Mouse (Mus musculus) frontal cortex, postnatal 25 days (tissue): Measurements from ENCODE around the gene Fgf8.
A peak's percentile ranks its signal among the peaks of the same experiment; 100 is the strongest.

Source experiments
- DNase-seq, 2 experiments: peaks; one replicate each; pipeline ENCODE4 v3.0.0; 2022; ENCODE audit warnings: low spot score in 2 of 2

Gene Fgf8

DNA sequence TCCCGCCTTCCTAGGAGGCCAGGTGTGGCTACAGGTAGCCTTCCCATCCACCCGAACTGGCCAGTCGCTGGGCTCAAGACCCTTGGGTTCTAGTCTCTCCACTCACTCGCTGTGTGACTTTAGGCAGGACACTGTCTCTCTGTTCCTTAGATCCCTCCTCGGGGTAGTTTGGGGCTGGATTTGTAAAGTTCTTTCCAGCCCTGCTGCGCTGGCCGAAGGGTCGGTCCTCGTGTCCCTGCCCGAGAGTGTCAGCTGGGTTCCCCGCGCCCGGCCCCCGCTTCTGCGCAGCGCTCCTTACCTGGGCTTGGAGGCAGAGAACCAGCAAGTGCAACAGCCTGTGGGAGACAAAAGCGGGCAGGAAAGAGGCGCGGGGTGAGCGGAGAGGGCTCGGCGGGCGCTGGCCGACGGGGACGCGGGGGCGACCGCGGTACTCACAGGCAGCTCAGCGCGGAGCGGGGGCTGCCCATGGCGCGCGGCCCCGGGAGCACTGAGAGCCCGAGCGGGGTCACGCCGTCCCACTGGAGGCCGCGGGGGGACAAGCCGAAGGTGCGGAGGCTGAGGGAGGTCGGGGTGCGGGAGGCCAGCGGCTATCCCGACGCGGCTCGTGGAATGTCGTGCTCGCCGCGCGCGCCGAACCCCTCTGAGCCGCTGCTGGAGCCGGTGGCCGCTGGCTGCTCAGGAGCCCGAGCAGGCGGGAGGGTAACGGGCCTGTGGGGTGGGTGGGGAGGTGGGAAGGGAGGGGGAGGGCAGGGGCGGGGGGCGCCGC lies at the start of gene Fgf8:
TSS of gene Fgf8 (minus strand) at position 698 of the 766 bp plus-strand sequence.
- no peak for DNase-seq

DNA sequence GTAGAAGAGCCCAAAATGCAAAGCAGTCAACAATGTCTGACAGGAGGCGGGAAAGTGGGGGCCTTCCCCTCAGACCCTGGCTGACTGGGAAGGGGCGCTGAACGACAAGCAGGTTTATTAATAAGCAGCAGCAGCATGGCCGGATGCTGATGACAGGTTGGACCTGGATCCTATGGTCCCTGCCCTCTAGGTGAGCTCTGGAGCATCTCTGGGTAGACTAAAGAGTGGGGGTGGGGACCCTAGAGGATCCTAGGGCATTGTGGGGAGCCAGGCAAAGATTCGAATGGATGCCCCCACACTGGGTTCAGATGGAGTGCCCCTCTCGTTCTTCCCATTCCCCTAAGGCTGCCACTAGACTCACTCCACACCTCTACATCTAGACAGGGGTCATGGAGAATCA lies 49.7 kb upstream of the Fgf8 start:
- DNase-seq, result no peak

DNA sequence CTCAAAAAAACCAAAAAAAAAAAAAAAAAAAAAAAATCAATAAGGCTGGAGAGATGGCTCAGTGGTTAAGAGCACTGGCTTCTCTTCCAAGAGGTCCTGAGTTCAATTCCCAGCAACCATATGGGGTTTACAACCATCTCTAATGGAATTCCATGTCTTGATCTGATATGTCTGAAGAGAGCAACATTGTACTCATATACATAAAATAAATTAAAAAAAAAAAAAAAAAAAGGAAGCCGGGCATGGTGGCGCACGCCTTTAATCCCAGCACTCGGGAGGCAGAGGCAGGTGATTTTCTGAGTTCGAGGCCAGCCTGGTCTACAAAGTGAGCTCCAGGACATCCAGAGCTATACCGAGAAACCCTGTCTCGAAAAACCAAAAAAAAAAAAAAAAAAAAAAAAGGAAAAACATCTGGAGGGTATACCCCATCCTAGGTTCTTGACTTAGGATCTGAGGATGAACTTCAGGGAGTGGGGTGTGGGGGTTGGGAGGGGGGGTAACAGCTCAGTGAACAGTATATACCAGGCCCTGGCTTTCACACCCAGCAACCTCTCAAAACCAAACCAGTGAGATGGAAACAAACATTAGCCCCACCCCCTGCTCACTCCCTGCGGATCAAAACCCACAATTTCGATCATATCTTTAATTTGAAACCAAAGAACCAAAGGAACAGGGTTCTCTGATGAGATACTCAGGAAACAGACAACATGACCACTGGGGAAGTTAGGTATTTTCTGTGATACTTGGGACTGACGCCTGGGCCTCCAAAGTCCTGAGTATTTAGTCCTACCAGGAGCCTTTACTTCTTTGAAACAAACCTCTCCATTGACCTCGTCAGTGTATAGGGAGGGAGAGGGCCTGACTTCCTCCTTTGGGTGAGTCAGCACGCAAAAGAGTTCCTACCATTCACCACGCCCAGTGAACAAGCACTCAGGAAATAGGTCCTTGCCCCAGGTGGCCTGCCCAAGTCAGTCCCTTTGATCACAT lies 47.5 kb upstream of the Fgf8 start:
- DNase-seq, result no peak

DNA sequence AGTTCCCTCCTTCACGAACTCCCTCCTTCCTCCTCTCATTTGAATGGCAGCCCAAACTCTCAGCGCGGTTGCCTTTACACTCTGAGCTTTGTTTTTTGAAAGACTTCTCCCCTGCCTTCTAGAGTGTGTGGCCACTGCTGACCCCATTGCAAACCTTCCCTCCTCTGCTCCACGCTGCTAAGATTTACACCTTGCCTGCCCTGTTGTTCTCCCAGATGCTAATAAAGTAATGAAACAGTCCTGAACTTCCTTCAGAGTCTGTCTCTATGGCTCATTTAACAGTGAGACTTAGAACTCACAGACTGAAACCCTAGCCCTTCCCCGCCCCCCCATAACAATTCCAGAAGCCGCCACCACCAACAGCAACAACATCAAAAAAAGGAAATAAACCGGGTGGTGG lies 46.6 kb upstream of the Fgf8 start:
- DNase-seq, result no peak

DNA sequence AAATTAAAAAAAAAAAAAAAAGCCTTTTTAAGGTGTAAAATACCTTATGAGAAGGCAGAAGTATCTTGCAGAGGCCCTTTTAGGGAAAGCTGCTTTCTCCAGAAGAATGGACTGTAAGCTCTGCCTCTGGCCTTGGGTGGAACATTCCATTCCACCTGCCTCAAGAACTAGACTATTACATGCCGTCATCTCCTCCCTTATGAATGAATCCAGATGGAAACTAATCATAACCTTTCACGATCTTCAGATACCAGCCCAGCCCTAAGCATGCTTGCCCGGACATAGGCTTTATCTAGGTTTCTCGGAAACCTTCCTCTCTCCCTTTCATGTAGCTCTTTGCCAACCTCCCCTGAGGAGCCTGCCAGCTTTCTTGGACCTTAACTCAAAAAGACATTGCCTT lies 45.6 kb upstream of the Fgf8 start:
- no peak for DNase-seq

DNA sequence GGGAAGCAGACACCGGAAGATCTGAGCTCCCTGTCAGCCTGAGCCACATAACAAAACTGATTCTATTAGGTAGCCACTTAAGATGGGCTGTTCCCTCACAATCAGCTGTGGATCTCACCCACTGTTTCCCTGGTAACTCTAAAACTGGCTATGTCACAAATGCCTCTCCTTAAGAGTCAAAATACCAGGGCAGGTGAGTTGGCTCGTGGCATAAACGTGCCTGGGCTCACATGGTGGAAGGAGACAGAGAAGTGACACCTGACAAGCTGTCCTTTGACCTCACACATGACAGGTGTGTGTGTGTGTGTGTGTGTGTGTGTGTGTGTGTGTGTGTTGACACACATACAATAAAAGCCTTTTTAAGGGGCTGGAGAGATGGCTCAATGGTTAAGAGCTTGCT lies 44.7 kb upstream of the Fgf8 start:
- DNase-seq, result no peak

DNA sequence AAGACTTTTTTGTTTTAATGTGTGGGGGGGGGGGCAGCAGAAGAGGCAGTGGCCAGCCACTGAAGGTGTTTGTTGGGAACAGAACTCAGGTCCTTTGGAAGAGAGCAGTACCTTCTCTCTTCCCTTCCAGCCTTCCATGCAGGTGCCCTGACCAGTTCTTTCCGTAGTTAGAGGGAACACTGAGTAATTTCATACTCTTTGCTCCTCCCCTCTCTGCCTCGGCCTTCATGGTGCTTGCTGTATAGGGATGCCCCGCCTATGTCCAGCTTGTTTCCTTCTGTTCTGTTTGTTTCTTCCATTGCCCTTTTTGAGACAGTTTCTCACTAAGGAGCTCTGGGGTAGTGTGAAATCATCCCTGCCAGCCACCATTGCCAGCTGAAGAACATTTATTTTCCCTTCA lies 42.8 kb upstream of the Fgf8 start:
- no peak for DNase-seq

DNA sequence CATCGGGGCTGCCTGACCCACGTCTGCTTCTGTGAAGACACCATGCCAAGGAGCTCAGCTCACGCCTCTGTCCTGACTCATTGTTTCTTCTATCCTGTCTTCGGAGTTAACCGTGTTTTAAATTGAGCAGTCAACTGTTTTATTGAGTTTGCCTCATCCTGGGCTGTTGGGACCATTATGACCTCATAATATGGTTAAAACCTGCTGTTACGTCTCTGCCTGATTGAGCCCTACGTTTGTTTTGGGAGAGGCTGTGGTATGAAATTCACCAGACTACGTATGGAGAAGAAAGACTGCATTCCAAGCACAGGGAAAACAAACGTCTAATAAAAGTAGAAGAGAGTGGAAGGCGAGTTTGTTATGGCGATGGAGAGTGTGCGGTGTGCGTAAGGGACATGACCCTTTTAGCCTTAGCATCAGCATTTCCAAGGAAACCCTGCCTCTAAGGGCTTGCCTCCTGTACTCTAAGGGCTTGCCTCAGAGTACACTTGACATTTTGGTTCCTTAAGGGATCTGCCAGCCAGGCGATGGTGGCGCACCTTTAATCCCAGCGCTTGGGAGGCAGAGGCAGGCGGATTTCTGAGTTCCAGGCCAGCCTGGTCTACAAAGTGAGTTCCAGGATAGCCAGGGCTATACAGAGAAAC lies 41.3 kb upstream of the Fgf8 start:
- no peak for DNase-seq

DNA sequence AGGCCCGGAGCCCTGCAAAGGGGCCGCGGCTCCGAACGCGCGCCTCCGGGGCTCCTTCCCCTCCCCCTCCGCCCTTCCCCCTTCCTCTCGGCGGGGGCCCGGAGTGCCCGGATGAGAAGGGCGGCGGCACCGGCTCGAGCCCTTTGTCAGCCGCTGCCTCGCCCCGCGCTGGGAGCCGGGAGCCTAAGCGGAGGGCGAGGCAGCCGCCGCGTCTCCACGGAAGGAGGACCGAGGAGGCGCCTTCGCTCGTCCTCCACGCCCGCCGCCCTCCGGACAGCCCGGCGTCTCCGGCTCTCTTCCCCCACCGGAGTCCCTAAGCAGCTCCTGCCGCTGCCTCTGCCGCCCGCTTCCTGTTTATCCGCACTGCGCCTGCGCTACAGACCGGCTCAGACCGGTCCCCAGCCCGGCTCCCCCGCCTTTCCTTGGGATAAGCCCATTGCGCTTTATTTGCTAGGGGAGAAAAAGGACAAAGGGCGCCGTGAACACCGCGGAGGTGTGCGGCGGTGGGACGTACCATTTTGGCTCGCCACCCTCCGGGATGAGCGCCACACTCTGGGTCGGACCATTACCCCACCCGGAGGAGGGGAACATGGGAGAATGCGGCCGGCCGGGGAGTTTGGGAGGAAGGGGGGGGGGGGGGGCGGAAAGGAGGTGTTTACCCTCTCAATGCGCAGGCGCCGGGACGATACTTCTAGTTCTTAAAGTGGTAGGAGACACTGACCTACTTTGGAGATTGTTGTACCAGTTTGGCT lies 40.6 kb upstream of the Fgf8 start, which contains the start of gene Mgea5:
TSS of gene Mgea5 (minus strand) at position 657 of the 752 bp plus-strand sequence.
- peak; percentile 92 to 97 for DNase-seq

DNA sequence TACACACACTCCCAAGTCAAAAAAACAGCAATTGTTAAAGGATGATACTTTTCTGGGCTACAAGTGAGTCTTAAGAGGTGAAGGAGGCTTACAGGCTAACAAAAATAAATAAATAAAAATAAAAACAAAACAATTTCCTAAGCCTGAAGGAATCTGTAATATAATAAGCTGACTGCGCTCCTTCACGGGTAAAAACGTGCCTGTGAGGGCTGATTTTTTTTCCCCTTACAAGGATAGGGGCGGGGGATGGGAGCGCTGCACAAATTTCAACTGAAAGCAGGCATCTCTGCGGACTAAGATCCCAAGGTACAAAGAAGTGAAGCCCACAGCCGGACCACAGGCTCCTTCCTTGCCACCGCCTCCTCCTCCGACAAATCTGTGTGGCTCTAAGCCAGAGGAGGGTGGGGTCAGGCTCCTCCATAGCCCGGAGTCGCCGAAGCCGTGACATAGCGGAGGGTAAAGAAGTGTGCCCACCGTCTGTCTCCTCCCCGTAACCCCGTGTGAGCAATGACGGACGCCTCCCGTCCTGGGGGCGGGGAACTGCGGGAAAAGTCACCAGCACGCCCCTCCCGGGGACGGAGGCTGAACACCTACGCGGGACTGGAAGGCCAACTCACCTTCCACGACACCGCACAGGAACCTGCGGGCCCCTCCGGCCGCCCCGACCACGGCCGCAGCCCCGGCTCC lies 39.7 kb upstream of the Fgf8 start:
- DNase-seq, result peak; percentile 37 to 52

DNA sequence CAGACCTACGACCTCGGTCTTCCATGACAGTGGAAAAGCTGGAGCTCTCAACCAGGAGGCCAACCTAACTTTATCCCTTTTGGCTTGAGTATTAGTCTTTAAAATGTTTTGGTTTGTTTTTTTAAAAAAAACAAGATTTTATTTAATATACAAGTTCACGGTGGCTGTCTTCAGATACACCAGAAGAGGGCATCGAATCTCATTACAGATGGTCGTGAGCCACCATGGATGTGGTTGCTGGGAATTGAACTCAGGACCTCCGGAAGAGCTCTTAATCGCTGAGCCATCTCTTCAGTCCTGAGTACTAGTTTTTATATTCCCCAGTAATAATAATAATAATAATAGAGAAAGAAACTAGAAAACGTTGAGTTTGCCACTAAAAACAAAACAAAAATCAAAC lies 39.0 kb upstream of the Fgf8 start:
- DNase-seq, result no peak

DNA sequence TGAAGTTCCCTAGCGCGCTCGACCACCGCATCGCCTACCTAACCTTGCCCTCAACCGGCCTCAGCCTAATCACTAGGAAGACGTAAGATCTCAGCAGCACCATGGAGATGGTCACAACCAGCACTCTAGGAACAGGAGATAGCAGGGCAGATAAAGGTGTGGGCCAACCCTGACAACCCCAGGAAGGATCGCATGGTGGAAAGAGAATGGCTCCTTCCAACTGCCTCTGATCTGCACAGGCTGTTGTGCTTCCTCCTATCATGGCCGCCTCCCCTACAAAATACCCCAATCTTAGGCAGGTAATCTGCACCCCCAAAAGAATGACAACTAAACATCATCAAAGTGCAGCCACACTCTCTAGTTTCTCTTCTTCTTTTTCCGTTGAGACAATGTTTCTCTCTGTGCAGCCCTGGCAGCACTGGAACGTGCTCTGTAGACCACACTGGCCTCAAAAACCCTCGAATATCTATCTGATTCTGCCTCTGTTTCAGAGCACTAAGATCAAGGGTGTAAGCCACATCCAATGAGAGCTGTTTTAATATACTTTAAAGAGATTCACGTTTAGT lies 37.7 kb upstream of the Fgf8 start:
- DNase-seq, result no peak

DNA sequence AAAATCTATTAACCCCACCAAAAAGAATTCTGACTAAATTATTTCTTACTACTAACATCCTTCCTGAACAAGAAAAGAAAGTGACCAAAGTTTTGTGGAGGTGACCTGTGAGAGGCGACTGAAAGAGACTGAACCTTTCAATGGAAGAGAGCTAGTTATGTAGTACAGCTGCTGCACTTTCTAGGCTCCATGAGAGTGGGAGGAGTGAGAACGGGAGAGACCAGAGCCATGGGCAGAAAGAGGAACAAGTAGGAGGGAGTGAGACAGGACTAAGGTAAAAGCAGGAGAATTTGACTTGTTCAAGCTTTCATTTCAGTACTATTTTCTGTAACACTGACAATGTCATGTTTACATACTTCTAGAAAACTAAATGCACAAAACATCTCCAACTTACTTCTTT lies 32.8 kb upstream of the Fgf8 start:
- no peak for DNase-seq

DNA sequence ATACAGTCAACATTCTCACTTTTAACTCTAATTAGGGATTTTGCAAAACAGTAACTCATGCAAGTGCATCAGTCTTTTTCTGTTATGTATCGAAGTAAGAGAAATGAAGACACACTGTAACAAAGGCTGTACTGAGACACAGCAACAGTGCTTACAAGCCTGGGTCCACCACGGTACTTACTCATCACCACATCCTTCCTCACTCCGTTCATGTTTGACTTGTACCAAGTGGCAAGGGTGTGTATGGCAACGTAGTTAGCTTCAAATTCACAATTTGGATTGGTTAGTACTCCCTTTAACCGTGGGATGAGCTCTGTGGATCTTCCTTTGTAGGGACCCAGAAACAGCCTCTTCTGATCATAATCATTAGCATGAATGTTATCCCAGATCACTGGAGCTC lies 28.8 kb upstream of the Fgf8 start:
- DNase-seq, result no peak

DNA sequence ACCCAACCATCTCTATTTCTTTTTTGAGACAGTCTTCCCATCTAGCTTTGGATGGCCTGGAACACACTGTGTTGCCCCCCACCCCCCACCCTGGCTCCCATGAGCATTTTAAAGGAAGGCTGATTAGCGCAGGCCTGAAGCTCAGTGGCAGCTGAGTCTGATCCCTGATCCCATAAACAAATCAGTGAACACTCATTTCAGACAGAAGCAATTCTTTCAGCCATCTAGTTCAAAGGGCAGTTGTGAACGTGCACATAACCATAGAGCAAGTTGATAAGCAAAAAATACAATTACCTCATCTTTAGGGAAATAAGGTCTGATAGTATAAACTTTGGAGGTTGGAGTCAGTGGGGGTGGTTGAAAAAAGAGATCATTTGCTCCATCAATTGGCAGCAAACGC lies 18.1 kb upstream of the Fgf8 start:
- no peak for DNase-seq

DNA sequence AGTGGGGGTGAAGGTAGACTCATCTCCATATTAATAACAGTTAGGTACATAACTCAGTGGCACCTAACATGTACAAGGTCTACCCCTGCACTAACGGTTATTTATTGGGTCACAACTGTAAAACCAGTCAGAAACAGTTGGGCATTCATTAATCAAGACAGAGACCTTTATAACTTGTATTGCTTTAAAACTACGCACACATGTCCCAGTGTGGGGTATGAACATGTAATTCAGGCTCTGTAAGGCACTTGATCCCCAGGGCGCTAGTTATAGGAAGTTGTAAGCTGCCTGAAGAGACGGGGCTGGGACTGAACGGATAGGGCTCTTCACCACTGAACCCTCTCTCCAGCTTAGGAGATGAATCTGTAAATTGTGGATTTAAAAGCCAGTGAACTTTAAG lies 16.0 kb upstream of the Fgf8 start:
- no peak for DNase-seq

DNA sequence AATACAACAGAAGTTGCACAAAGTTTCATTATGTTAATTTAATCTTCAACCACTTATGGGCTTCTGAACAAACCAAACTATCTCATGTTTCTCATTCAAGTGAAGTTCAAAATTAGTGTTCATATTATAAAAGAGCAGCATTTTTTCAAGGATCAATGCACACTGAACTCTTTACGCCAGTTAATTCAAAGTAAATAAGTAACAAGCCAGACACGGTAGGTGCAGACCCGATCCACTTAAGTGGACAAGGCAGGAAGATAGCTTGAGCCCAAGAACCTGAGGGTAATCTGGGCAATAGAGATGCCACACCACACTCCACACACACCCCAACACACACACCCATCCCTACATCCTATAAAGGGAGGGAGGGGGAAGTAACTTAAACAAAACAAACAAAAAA lies 10.8 kb upstream of the Fgf8 start:
- DNase-seq, result no peak

DNA sequence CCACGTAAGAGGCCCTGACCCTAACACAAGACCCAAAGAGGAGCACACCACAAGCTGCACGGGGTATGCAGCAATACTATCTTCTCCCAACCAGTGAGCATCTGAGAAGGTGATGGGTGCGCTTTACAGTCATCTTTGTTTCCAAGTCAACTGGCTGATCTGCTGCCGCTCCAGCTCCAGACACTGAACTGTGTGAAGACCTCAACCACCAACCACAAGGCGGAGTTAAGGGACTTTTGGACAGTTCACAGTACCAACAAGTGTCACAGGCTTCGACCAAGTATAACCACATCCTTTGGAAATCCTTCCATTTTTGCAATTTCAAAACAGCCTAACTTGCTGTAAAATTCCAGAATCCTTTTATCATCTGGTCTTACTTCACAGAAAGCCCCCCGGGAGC lies 9.2 kb upstream of the Fgf8 start:
- DNase-seq, result no peak

DNA sequence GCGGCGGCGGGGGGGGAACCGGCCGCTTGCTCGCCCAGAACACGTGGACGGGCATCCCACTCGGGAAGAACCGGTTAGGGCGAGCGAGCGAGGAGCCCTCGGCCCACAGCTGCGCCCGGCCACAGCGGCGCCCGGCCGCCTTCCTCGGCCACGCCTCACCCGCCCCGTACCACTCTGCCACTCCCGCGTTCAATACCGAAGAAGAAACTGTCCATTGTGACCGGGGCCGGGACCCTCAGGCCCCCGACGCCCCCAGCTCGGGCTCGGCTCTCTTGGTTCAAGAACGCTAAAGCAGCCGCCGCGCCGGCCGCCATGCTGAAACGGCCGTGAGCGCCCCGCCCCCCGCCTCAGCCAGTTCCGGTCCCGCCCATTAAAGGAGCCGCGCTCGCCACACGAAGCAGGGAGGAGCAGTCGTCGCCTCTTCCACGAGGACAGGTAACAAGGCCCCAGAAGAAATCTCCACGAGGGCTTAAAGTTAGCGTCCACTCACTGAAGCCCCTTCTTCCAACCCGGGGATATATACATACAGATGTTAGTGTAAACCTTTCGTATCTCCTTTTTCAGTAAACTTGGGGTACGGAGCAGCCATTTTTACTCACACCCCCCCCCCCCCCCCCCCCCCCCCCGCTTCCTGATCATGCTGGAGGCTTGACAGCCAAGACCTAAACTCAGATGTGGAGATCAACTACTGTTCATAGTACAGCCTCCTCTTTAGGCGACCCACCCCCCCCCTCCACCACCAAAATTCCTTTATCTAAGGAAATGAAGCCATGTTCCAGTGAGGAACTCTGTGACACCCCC lies 6.7 kb upstream of the Fgf8 start, which contains the start of gene Npm3:
TSS of gene Npm3 (minus strand) at position 349 of the 801 bp plus-strand sequence.
- DNase-seq, result peak; percentile 60 to 61
